ENCODE assay signal across 27 mouse cellular contexts in the genomic region with DNA sequence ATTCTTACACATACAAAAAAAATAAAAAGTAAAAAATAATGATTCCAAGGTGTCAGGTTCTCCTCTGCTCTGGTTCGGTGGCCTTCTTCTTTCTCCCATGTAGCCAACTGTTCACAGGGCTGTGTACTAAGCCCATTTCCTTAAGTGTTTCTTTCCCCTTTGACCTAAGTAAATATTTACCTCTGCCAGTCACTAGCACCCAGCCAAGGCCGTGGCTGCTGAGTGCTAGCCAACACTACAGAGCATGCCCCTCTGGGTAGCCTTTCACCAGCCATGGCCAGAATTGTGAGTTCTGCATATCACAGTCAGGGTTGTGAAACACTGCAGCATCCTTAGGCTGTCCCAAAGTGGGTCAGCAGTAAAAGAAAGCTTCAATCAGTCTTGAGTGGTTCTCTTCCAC.
A peak's percentile ranks its signal among the peaks of the same experiment; 100 is the strongest.
DNase-seq lines count a peak whose midpoint lies in the region; ATAC-seq and TF ChIP-seq lines count a peak whose summit lies in the region.
"Had no signal": no experiment of that assay in that cellular context is flagged by ENCODE, and none has a peak within 500 bp of the region (broad histone marks: within the 10 kb centered on the region; RNA-seq: fewer than 3 reads in every experiment).

No protein-coding gene starts in this region.

- no peaks in the 10 kb centered on the region for H3K36me3 ChIP-seq in lung, postnatal 0 days (ENCODE audit: insufficient read depth, low read length)
- H3K36me3 ChIP-seq: embryonic facial prominence, embryonic 13.5 days; heart, embryonic 12.5 days; intestine, embryonic 15.5 days; liver, embryonic 15.5 days had no signal

- H3K27ac ChIP-seq in lung, postnatal 0 days (ENCODE audit: low read length), result no peak overlapping the region
- H3K27ac ChIP-seq: embryonic facial prominence, embryonic 13.5 days; heart, adult 2 months; hindbrain, embryonic 15.5 days; intestine, embryonic 15.5 days; liver, embryonic 15.5 days; macrophage; midbrain, embryonic 13.5 days; neural tube, embryonic 13.5 days had no signal

- ATAC-seq in lung, postnatal 0 days, result no peak; the same call in 1 of the 2 replicates
- no peak for ATAC-seq in erythroid progenitor cell, adult 5-6 weeks (replicated peaks; ENCODE audit: low FRiP score, poor library complexity, severe bottlenecking)
- ATAC-seq: forebrain, embryonic 16.5 days; intestine, embryonic 15.5 days; midbrain, embryonic 13.5 days; Patski had no signal

- no peak overlapping the region for H3K9ac ChIP-seq in lung, postnatal 0 days (replicated peaks; ENCODE audit: low read depth)
- H3K9ac ChIP-seq: embryonic facial prominence, embryonic 13.5 days; heart, embryonic 12.5 days; hindbrain, embryonic 15.5 days; intestine, embryonic 15.5 days; liver, embryonic 15.5 days; midbrain, embryonic 13.5 days; neural tube, embryonic 13.5 days had no signal

- H3K4me3 ChIP-seq in lung, postnatal 0 days (ENCODE audit: low read depth, low read length), result no peak overlapping the region
- H3K4me3 ChIP-seq: embryonic facial prominence, embryonic 13.5 days; heart, adult 2 months; heart, embryonic 12.5 days; hindbrain, embryonic 15.5 days; intestine, embryonic 15.5 days; liver, embryonic 15.5 days; midbrain, embryonic 13.5 days; neural tube, embryonic 13.5 days had no signal

- 17% methylated on average over 2 of the region's 2 CpGs for WGBS in lung, postnatal 0 days

- TF ChIP-seq EP300 in lung, postnatal 0 days (IDR thresholded peaks at IDR 0.05), result no peak

- no peaks in the 10 kb centered on the region for H3K4me1 ChIP-seq in lung, postnatal 0 days (ENCODE audit: insufficient read depth, low read depth, low read length)
- H3K4me1 ChIP-seq: embryonic facial prominence, embryonic 13.5 days; heart, embryonic 12.5 days; hindbrain, embryonic 15.5 days; intestine, embryonic 15.5 days; liver, embryonic 15.5 days; midbrain, embryonic 13.5 days had no signal

- DNase-seq in adrenal gland, postnatal 14 days, result peak; percentile 10
- DNase-seq in adrenal gland, adult 8-10 months, result no peak
- peak; percentile 8 for DNase-seq in kidney, adult 9 months
- no peak for DNase-seq in kidney, postnatal 25 days
- peak; percentile 7 for DNase-seq in lung, postnatal 0 days (ENCODE audit: low spot score)
- no peak for DNase-seq in lung, postnatal 4 days
- DNase-seq in layer of hippocampus, postnatal 25 days (ENCODE audit: extremely low spot score in 1 of 2, low spot score in 1 of 2), result no peak
- DNase-seq: cerebellum, adult 11-12 months; cerebellum, postnatal 10 days; heart, adult 2 months; heart, postnatal 4 days; kidney, postnatal 10 days; layer of hippocampus, adult 9-11 months; liver; right cerebral cortex, postnatal 4 days; thymus, postnatal 14 days had no signal

- no peaks in the 10 kb centered on the region for H3K9me3 ChIP-seq in lung, postnatal 0 days (ENCODE audit: low read length)
- H3K9me3 ChIP-seq: embryonic facial prominence, embryonic 13.5 days; heart, embryonic 12.5 days; hindbrain, embryonic 15.5 days; intestine, embryonic 15.5 days; liver, embryonic 15.5 days; midbrain, embryonic 13.5 days; neural tube, embryonic 13.5 days had no signal

- no peaks in the 10 kb centered on the region for H3K27me3 ChIP-seq in lung, postnatal 0 days (replicated peaks; ENCODE audit: insufficient read depth, low read length)
- H3K27me3 ChIP-seq: embryonic facial prominence, embryonic 13.5 days; heart, embryonic 12.5 days; hindbrain, embryonic 15.5 days; intestine, embryonic 15.5 days; liver, embryonic 15.5 days; midbrain, embryonic 13.5 days; neural tube, embryonic 13.5 days; Patski had no signal

- no peak overlapping the region for H3K4me2 ChIP-seq in lung, postnatal 0 days (replicated peaks; ENCODE audit: low read depth, low read length)
- H3K4me2 ChIP-seq: embryonic facial prominence, embryonic 13.5 days; heart, embryonic 12.5 days; hindbrain, embryonic 15.5 days; intestine, embryonic 15.5 days; liver, embryonic 15.5 days; midbrain, embryonic 13.5 days; neural tube, embryonic 13.5 days had no signal

- no peak for TF ChIP-seq CTCF in lung, postnatal 0 days (IDR thresholded peaks at IDR 0.05)

Comparison
In these comparisons a context has a peak if more than half of its experiments do, and no peak if none do; other contexts are left out.
1. DNase-seq: peak in adrenal gland, postnatal 14 days (single experiment), kidney, adult 9 months (single experiment) and lung, postnatal 0 days (single experiment); none in adrenal gland, adult 8-10 months (single experiment), kidney, postnatal 25 days (0 of 2), lung, postnatal 4 days (0 of 2) and layer of hippocampus, postnatal 25 days (0 of 2).